Mouse (Mus musculus): ENCODE measurements at regions not wholly inside any gene's neighbourhood (a gene's known extent, or its start where the extent isn't known, plus 50 kb on each side); places are given as distances from the start of the nearest gene placed in this dataset.

DNA sequence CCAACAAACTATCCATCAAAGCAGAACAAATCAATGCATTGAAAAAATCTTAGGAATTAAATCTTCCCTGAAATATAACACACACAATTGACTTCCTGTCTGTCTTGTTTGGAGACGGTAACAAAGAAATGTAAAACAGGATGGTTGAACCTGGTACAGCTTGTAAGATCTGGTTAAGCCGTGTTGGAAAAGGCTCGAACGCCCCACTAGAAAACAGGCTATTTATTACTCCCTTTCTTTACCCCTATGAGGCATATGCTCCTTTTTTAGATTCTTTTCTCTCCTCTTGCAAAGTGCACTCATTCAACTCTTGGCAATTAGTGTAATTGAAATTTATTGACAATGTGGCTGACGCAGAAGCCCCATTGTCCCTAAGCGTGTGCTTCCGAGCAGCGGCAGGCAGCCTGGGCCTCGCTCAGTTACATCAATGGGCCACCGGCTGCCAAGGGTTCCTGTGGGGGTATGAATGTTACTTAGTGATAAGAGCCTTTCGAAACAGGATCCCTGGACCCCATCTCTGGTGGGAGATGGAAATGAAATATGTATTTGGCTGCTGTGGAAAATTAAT, 297.2 kb upstream of the Adamts16 start:
- no peak overlapping the region for H3K4me3 ChIP-seq (replicated peaks; ENCODE audit: low read length)
- H3K27ac ChIP-seq (ENCODE audit: low read length): no peak overlapping the region
- no peak overlapping the region for H3K9ac ChIP-seq (replicated peaks; ENCODE audit: low read depth, low read length)
- H3K27me3 ChIP-seq (replicated peaks; ENCODE audit: control insufficient read depth, insufficient read depth, low read length): peaks cover 12% of the 10 kb centered on the region
- no peaks in the 10 kb centered on the region for H3K36me3 ChIP-seq (ENCODE audit: control insufficient read depth, insufficient read depth)
- 7% methylated on average over 11 of the region's 11 CpGs for WGBS
- H3K4me2 ChIP-seq (ENCODE audit: low read length): no peak overlapping the region
- H3K4me1 ChIP-seq (replicated peaks; ENCODE audit: control insufficient read depth, insufficient read depth, low read length): peaks cover 14% of the 10 kb centered on the region
- peak; percentile 84 for ATAC-seq
- no peaks in the 10 kb centered on the region for H3K9me3 ChIP-seq (ENCODE audit: control insufficient read depth, low read length)

GRCm38 (mm10) chr13:71135940-71136632, 294.5 kb upstream of the Adamts16 start:
- Histone ChIP-seq H3K4me2 (ENCODE audit: low read length) (no peak overlapping the region), H3K4me3 (replicated peaks; ENCODE audit: low read length) (no peak overlapping the region), H3K9ac (replicated peaks; ENCODE audit: low read depth, low read length) (no peak overlapping the region), H3K36me3 (ENCODE audit: control insufficient read depth, insufficient read depth) (no peaks in the 10 kb centered on the region), H3K27me3 (replicated peaks; ENCODE audit: control insufficient read depth, insufficient read depth, low read length) (peaks cover 5% of the 10 kb centered on the region; the same call in 1 of the 2 replicates), H3K9me3 (ENCODE audit: control insufficient read depth, low read length) (no peaks in the 10 kb centered on the region), H3K4me1 (replicated peaks; ENCODE audit: control insufficient read depth, insufficient read depth, low read length) (peaks cover 14% of the 10 kb centered on the region), H3K27ac (ENCODE audit: low read length) (no peak overlapping the region)
- no peak for ATAC-seq
- WGBS: 49% methylated on average over 5 of the region's 5 CpGs

DNA sequence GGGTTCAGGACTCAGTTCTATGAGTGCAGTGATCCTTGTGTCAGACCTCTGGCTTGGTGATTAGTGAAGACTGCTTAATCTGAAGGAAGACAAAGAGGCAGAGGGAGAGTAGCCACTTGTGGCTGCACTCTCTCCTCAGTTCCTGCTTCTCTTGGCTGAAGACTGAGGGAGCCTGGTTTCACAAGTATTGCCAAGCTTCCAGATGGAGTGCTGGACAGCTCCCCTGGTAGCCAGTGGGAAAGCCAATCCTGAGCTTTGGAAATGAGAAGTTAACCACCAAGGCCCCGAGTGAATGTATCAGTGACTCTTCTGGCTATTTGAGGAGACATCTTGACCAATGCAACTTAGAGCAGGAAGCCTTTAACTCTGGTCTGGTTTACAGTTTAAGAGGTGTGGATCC, 279.9 kb upstream of the Adamts16 start:
- Histone ChIP-seq H3K4me1 (replicated peaks; ENCODE audit: control insufficient read depth, insufficient read depth, low read length) (no peaks in the 10 kb centered on the region), H3K27me3 (replicated peaks; ENCODE audit: control insufficient read depth, insufficient read depth, low read length) (no peaks in the 10 kb centered on the region), H3K27ac (ENCODE audit: low read length) (no peak overlapping the region), H3K4me3 (replicated peaks; ENCODE audit: low read length) (no peak overlapping the region), H3K9ac (replicated peaks; ENCODE audit: low read depth, low read length) (no peak overlapping the region), H3K9me3 (ENCODE audit: control insufficient read depth, low read length) (no peaks in the 10 kb centered on the region), H3K4me2 (ENCODE audit: low read length) (no peak overlapping the region), H3K36me3 (ENCODE audit: control insufficient read depth, insufficient read depth) (no peaks in the 10 kb centered on the region)
- no peak for ATAC-seq
- WGBS: 36% methylated on average over 1 of the region's 1 CpGs

- WGBS: 83% methylated on average over 8 of the region's 8 CpGs
- H3K27me3 ChIP-seq (replicated peaks; ENCODE audit: control insufficient read depth, insufficient read depth, low read length): peaks cover 7% of the 10 kb centered on the region; the same call in 1 of the 2 replicates
- H3K36me3 ChIP-seq (ENCODE audit: control insufficient read depth, insufficient read depth): no peaks in the 10 kb centered on the region
- peaks cover 7% of the 10 kb centered on the region; the same call in 1 of the 2 replicates for H3K4me1 ChIP-seq (replicated peaks; ENCODE audit: control insufficient read depth, insufficient read depth, low read length)
- H3K9me3 ChIP-seq (ENCODE audit: control insufficient read depth, low read length): no peaks in the 10 kb centered on the region
- no peak overlapping the region for H3K4me3 ChIP-seq (replicated peaks; ENCODE audit: low read length)
- H3K27ac ChIP-seq (ENCODE audit: low read length): no peak overlapping the region
- no peak for ATAC-seq
- H3K4me2 ChIP-seq (ENCODE audit: low read length): no peak overlapping the region
- H3K9ac ChIP-seq (replicated peaks; ENCODE audit: low read depth, low read length): no peak overlapping the region
These were observed 266.6 kb upstream of the Adamts16 start for GRCm38 (mm10) chr13:71108175-71108574.

DNA sequence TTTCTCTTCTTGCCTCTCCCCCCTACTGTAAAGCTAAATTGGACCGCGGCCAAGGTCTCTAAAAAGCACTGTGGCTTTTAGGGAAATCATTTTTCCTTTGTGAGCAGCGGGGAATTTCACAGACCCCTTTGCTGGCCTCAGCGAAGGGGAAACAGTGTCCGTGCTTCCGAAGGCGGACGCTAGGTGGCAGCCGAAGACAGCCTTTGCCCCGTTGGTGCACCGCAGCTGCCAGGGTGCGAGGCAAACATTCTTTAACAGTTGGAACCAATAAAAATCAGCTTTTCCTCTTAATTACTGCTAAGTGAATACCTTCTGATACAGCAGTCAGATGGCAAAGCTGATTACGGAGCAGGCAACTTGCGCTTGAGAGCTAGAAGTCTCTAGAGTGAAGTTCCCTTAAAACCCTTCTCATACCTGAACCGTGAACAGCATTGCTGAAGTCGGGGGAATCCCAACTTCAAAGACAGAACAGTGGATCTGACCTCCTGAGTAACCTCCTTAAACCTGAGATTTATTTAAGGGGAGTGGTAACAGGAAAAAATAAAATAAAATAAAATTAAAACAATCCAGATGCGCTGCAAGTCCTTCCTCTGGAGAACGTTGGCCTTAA, 263.7 kb upstream of the Adamts16 start:
- 12% methylated on average over 18 of the region's 18 CpGs for WGBS
- peaks cover 4% of the 10 kb centered on the region; the same call in 1 of the 2 replicates for H3K27me3 ChIP-seq (replicated peaks; ENCODE audit: control insufficient read depth, insufficient read depth, low read length)

DNA sequence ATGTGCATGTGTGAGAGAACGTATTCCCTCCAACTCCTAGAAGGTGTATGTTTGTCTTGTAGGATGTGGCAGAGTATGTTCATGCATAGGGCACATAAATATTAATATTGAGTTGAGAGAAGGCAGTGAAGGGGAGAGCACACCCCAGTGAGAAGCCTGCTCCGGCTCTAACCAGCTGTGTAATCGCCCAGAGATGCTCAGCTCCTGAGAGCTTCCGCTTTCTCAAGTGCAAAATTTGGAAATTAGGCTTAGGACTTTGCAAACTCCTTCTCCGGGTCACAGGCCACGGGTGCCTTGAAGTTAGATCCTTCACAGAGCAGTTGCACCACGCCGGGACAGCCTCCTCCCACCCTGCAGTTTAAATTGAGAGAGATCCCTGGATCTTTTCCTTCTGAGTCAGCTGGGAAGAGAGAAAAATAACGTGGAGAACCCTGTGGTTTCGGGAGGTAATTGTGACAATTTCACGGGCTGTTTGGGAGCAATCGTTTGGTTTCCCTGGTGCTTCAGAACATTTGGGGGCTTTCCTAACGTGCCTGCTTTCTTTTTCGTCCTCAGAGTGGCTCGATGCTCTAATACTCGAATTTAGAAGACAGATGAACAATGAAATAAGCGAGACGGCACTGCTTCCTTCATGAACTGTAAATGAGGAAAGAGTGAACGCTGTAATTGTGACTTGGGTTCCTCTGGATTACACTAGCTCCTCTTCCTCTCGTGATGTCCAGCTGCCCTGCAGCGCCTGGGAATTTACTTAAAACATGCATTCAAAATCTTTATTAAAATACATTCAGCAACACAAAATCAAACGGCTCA, 263.0 kb upstream of the Adamts16 start:
- peaks cover 7% of the 10 kb centered on the region; the same call in 1 of the 2 replicates for H3K4me1 ChIP-seq (replicated peaks; ENCODE audit: control insufficient read depth, insufficient read depth, low read length)
- no peaks in the 10 kb centered on the region for H3K36me3 ChIP-seq (ENCODE audit: control insufficient read depth, insufficient read depth)
- no peaks in the 10 kb centered on the region for H3K9me3 ChIP-seq (ENCODE audit: control insufficient read depth, low read length)
- H3K27me3 ChIP-seq (replicated peaks; ENCODE audit: control insufficient read depth, insufficient read depth, low read length): peaks cover 4% of the 10 kb centered on the region; the same call in 1 of the 2 replicates
- peak overlapping the region; percentile 45 for H3K9ac ChIP-seq (replicated peaks; ENCODE audit: low read depth, low read length)
- peak overlapping the region; percentile 64 for H3K4me2 ChIP-seq (ENCODE audit: low read length)
- 28% methylated on average over 22 of the region's 22 CpGs for WGBS
- peak overlapping the region; percentile 37 for H3K4me3 ChIP-seq (replicated peaks; ENCODE audit: low read length)
- H3K27ac ChIP-seq (ENCODE audit: low read length): no peak overlapping the region
- peak; percentile 18; the same call in 1 of the 2 replicates for ATAC-seq

More for the DNA sequence above, 263.7 kb upstream of the Adamts16 start:
- Histone ChIP-seq H3K27ac (ENCODE audit: low read length) (no peak overlapping the region), H3K4me1 (replicated peaks; ENCODE audit: control insufficient read depth, insufficient read depth, low read length) (peaks cover 7% of the 10 kb centered on the region; the same call in 1 of the 2 replicates), H3K36me3 (ENCODE audit: control insufficient read depth, insufficient read depth) (no peaks in the 10 kb centered on the region), H3K4me2 (ENCODE audit: low read length) (peak overlapping the region; percentile 64), H3K4me3 (replicated peaks; ENCODE audit: low read length) (peak overlapping the region; percentile 37), H3K9ac (replicated peaks; ENCODE audit: low read depth, low read length) (peak overlapping the region; percentile 45), H3K9me3 (ENCODE audit: control insufficient read depth, low read length) (no peaks in the 10 kb centered on the region)
- peak; percentile 97 for ATAC-seq

DNA sequence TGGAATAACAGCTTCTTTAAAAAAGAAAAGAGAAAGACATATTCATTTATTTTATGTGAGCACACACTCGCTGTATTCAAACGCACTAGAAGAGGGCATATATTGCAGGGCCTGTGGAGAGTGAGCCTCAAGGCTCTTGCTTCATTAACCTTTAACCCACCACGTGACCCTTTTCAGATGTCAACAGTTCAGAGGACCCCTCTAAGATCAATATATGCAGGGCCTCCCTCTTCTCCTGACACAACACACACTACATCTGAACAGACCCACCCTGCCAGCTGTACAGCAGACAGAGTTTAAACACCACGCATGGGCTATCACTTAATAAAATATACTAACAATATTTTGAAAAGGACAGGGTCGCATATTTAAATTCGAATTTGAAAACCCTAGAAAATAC, 242.7 kb upstream of the Adamts16 start:
- no peaks in the 10 kb centered on the region for H3K36me3 ChIP-seq (ENCODE audit: control insufficient read depth, insufficient read depth)
- H3K27ac ChIP-seq (ENCODE audit: low read length): no peak overlapping the region
- no peak overlapping the region for H3K4me2 ChIP-seq (ENCODE audit: low read length)
- H3K9ac ChIP-seq (replicated peaks; ENCODE audit: low read depth, low read length): no peak overlapping the region
- H3K4me1 ChIP-seq (replicated peaks; ENCODE audit: control insufficient read depth, insufficient read depth, low read length): no peaks in the 10 kb centered on the region
- no peak for ATAC-seq
- WGBS: 70% methylated on average over 6 of the region's 6 CpGs
- no peaks in the 10 kb centered on the region for H3K27me3 ChIP-seq (replicated peaks; ENCODE audit: control insufficient read depth, insufficient read depth, low read length)
- H3K9me3 ChIP-seq (ENCODE audit: control insufficient read depth, low read length): no peaks in the 10 kb centered on the region
- H3K4me3 ChIP-seq (replicated peaks; ENCODE audit: low read length): no peak overlapping the region

GRCm38 (mm10) chr13:71075916-71076315, 234.3 kb upstream of the Adamts16 start:
- H3K4me1 ChIP-seq (replicated peaks; ENCODE audit: control insufficient read depth, insufficient read depth, low read length): no peaks in the 10 kb centered on the region
- H3K9me3 ChIP-seq (ENCODE audit: control insufficient read depth, low read length): no peaks in the 10 kb centered on the region
- no peaks in the 10 kb centered on the region for H3K36me3 ChIP-seq (ENCODE audit: control insufficient read depth, insufficient read depth)
- H3K27me3 ChIP-seq (replicated peaks; ENCODE audit: control insufficient read depth, insufficient read depth, low read length): no peaks in the 10 kb centered on the region
- H3K4me3 ChIP-seq (replicated peaks; ENCODE audit: low read length): no peak overlapping the region
- ATAC-seq: no peak
- no peak overlapping the region for H3K9ac ChIP-seq (replicated peaks; ENCODE audit: low read depth, low read length)
- 88% methylated on average over 4 of the region's 4 CpGs for WGBS
- no peak overlapping the region for H3K27ac ChIP-seq (ENCODE audit: low read length)
- H3K4me2 ChIP-seq (ENCODE audit: low read length): no peak overlapping the region

- Histone ChIP-seq H3K4me3 (replicated peaks; ENCODE audit: low read length) (no peak overlapping the region), H3K36me3 (ENCODE audit: control insufficient read depth, insufficient read depth) (no peaks in the 10 kb centered on the region), H3K9ac (replicated peaks; ENCODE audit: low read depth, low read length) (no peak overlapping the region), H3K27me3 (replicated peaks; ENCODE audit: control insufficient read depth, insufficient read depth, low read length) (no peaks in the 10 kb centered on the region), H3K4me2 (ENCODE audit: low read length) (no peak overlapping the region; the same call in 1 of the 2 replicates), H3K4me1 (replicated peaks; ENCODE audit: control insufficient read depth, insufficient read depth, low read length) (peaks cover 2% of the 10 kb centered on the region; the same call in 1 of the 2 replicates), H3K27ac (ENCODE audit: low read length) (no peak overlapping the region), H3K9me3 (ENCODE audit: control insufficient read depth, low read length) (no peaks in the 10 kb centered on the region)
- no peak for ATAC-seq
- WGBS: 41% methylated on average over 10 of the region's 10 CpGs
These were observed 232.4 kb upstream of the Adamts16 start for GRCm38 (mm10) chr13:71074012-71074411.

All from forebrain, embryonic 16.5 days (tissue).